Mouse (Mus musculus) gastrocnemius, postnatal 36 days (tissue): ENCODE data around the gene Rnf26. TPM values are rescaled to one million over a fixed set of nuclear protein-coding genes. Genes with fewer than 3 reads are reported as not detected.
A peak's percentile ranks its signal among the peaks of the same experiment; 100 is the strongest.
"Not testable (repeated sequence)": the region's sequence is repeated elsewhere in the genome, so short reads cannot be mapped to it uniquely, and the experiment has no call there.

Source experiments
- DNase-seq, 2 experiments: peaks; one replicate each; pipeline ENCODE4 v3.0.0; 2022
- intact Hi-C: fragments of 180-260 bp; cut with DNase I; formaldehyde crosslinking; loops from one replicate; pipeline ENCODE4 v1.15.1; 2025
- total RNA-seq, 2 experiments: library from RNA; stranded (reverse); gene quantifications; 2 replicates each; pipeline ENCODE4 v1.2.3; 2021

Gene Rnf26
- total RNA-seq, 2 experiments from 2014 or later: 2.1 to 3.6 TPM

GRCm38 (mm10) chr9:44127351-44127801 is 14.1 kb upstream of the Rnf26 start:
- peak in 1 of 2 experiments; percentile 23 for DNase-seq
- intact Hi-C loops: loop anchor here (5.0 kb wide), 1 partner anchor 260 kb away; no protein-coding TSS in a partner anchor

GRCm38 (mm10) chr9:44126746-44127145 is 13.4 kb upstream of the Rnf26 start:
- intact Hi-C loops: loop anchor here (5.0 kb wide), 1 partner anchor 261 kb away; no protein-coding TSS in a partner anchor
- no peak for DNase-seq

DNA sequence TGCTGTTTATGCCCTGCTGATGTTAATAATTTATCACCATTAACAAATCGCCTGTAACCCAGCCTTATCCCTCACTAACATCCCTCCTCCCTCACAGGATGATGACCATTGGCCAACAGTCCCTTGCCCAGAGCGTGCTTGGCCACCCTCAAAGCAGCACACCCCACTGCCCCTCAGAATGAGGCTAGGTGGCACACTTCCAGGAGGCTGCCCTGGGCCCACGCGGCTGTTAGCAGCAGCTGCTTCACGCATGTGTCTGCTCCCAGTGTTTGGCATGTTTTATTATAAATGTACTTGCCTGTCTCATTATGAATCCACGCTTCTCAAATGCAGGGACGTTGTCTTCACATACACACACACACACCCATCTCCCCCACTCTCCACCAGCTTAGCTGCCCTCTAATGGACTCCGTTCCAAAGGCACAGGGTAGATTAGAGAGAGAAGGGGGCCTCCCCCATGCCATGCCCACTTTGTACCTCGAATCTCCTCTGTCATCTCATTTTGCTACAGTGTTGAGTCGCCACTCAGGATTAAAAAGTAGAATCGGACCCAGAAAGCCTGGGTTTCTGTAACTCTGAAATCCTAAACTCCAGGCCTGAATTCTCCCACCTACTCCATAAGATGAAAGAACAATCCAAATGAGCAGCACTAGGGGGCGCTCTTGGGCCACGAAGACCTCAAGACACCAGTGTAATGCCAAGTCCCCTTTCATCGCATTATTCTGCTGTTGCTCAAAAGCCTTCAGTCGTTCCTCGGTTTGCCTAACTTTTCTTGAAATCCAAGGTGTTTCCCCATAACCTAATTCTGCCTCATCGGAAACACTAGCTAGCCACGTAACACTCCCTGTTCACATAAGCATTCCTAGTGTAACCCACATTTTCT is 12.5 kb upstream of the Rnf26 start:
- DNase-seq: peak; percentile 73 to 77
- intact Hi-C loops: loop anchor here (2.0 to 5.0 kb wide), 2 partner anchors 141 to 262 kb away; no protein-coding TSS in a partner anchor

- no peak for DNase-seq
- intact Hi-C loops: loop anchor here (2.0 to 5.0 kb wide), 2 partner anchors 140 to 262 kb away; no protein-coding TSS in a partner anchor
These were observed 11.7 kb upstream of the Rnf26 start for GRCm38 (mm10) chr9:44125026-44125425.

DNA sequence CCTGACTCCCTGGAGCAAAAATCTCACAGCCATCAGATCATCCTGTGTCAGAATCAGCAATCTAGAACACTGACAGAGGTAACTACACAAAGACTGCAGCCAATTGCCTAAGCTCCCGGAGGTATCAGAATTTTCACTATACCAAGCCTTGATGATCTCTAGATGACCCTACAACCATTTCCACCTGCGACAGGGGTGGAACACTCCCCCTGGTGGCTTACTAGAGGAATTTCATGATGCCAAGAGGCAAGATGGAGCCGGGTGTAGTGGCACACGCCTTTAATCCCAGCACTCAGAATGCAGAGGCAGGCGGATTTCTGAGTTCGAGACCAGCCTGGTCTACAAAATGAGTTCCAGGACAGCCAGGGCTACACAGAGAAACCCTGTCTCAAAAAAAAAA is 11.0 kb upstream of the Rnf26 start:
- intact Hi-C loops: loop anchor here (2.0 kb wide), 1 partner anchor 140 kb away; no protein-coding TSS in a partner anchor
- no peak for DNase-seq

DNA sequence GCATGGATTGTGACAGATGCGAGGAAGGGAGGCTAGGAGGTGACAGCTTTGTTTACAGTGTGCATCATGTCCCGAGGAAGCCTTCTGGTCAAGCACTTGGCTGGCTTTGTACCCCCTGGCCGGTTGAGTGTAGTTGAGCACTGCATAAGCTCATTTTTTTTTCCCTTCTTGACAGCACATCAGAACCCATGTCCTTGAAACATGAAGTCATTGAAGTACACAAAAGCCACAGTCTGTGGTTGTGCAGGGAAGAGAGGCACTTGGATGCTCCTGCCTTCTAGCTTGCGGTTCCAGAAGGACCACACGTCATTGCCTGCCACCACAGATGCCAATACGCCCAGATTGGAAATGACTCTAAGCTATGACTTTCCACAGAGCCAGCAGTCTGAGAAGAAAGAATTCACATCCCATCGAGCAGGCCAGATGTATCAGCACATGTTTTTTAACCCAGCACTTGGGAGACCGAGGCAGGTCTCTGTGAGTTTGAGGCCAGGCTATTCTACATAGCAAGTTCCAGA is 6.7 kb upstream of the Rnf26 start:
- peak in 1 of 2 experiments; percentile 1 for DNase-seq
- intact Hi-C loops: no loop called here

GRCm38 (mm10) chr9:44119011-44119410 is 5.7 kb upstream of the Rnf26 start:
- intact Hi-C loops: no loop called here
- DNase-seq: peak in 1 of 2 experiments; percentile 6

DNA sequence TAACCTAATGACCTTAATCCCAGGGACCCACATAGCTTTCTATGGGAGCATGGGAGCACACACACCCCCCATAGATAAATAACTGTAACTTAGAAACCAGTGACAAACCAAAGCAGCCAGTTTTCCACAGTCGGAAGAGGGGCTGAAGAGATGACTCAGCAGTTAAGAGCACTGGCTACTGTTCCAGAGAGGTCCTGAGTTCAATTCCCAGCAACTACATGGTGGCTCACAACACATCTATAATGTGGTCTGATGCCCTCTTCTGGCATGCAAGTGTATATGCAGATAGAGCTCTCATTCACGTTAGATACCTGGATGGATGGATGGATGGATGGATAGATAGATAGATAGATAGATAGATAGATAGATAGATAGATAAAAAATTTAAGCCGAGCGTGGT is 2.9 kb upstream of the Rnf26 start:
- DNase-seq: no peak
- intact Hi-C loops: no loop called here

DNA sequence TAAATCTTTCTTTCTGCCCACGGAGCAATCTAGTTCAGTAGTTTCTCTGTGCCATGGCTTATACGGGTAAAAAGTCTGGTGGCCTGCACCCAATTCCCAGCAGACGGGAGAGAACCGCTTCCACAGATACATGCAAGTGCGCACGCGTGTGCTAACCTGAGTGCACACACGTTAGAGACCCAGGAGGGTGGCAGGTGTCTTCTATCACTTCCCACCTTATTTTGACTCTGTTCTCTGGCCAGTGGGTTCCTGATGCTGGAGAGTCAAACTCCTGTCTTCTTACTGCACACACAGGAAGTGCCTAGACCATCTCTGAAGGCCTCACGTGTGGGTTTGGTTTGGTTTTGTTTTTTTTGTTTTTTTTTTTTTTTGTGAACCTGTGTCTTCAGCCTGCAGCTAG is 2.3 kb upstream of the Rnf26 start:
- intact Hi-C loops: no loop called here
- peak in 1 of 2 experiments; percentile 0 for DNase-seq

GRCm38 (mm10) chr9:44114453-44114852 is 1.1 kb upstream of the Rnf26 start:
- intact Hi-C loops: no loop called here
- peak in 1 of 2 experiments; percentile 1 for DNase-seq

DNA sequence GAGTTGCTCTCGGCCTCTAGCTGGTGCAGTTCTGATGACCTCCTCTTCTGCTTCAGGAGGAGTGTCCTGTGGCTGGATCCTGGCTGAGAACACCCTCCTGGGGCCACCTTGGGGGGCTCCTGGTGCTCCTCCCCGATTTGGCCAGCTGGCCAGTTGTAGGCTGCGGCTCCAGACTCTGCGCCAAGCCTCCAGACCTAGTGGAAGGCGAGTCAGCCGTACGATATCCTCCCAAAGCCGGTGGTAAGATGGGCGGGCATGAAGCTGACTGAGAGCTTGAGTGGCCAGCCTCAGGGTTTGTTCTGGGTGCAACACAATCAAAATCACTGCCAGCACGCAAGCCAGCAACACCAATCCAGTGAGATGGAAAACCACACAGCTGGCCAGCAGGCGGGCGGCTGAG is 1.4 kb downstream of the Rnf26 start:
- DNase-seq, intact Hi-C loops: not testable (repeated sequence)

DNA sequence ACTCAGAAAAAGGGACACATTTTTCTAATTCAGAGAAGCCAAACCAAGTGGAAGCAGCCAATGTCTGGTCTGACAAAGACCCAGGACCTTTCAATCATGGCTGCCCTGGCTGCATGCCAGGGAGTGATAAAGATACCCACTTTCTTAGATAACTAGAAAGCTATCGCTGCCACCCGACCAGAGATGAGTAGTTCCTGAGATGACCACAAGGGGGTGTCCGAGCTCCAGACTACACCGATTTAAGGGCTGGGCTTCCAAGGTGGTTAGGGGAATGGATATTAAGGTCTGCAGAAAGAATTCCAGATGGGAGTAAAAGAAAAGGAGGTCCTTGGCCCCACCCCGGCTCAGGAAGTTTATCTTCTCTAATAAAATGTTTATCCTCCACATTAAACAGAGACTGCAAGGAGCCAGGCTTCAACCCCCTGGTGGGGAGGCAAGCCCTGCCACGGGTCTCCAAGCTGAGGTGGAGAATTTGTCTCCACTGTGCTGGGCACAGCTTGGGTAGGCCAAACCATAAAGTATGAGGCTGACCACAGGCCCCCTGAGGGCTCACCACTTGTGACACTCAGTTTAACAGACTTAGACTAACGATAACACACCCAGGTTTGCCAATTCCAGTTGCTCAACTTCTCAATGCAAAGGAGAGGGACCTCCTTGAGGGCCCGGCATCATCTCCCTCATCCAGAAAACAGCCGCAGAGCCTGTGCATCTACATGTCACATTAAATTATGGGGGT is 3.8 kb downstream of the Rnf26 start:
- peak; percentile 58 to 73 for DNase-seq
- intact Hi-C loops: no loop called here

GRCm38 (mm10) chr9:44108269-44109055 is 4.9 kb downstream of the Rnf26 start:
- intact Hi-C loops: no loop called here
- DNase-seq: peak in 1 of 2 experiments; percentile 8

DNA sequence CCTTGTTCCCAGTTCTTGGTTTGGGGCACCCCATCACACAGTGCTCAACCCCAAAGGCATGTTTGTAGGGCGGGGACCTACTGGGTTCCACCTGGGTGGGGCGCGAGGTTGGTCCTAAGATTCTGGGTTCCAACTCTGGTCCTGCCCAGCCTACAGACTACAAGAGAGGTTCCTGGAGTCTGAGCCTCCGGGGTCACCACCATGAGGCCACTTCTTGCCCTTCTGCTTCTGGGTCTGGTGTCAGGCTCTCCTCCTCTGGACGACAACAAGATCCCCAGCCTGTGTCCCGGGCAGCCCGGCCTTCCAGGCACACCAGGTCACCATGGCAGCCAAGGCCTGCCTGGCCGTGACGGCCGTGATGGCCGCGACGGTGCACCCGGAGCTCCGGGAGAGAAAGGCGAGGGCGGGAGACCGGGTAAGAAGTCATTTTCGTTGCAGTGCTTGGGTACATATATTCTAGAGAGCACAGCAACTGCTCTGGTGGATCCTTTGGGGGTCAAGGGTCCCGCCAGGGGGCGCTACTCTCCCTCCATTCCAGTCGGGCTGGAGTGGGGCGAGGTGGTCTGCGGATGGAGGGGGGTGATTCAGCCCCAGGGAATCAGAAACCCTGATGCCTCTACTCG is 5.6 kb downstream of the Rnf26 start:
- DNase-seq: peak in 1 of 2 experiments; percentile 38
- intact Hi-C loops: no loop called here

- intact Hi-C loops: no loop called here
- DNase-seq: peak; percentile 81 to 93
These were observed 6.2 kb downstream of the Rnf26 start, which contains the start of gene C1qtnf5 for GRCm38 (mm10) chr9:44107110-44107509. TSS of gene C1qtnf5 (plus strand) at chr9:44107245.

DNA sequence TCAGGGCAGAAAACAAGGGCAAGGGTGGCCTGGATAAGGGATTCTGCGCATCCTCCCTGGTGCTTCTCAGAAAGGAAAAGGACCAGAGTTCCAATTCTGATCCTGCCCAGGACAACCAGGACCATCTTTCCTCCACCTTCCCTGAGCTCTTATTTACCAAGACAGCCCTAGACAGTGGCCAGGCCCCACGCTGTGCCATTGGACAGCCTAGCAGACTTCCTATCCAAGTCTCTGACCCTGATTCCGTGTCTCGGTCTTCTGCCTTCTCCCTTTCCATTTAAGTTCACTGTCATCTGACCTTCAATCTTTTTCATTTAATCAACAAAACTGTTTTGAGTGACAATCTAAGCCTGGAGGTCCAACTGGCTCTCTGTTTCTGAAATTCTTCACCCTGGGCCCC is 6.7 kb downstream of the Rnf26 start:
- DNase-seq: peak in 1 of 2 experiments; percentile 3
- intact Hi-C loops: no loop called here

- no peak for DNase-seq
These were observed 7.1 kb downstream of the Rnf26 start for GRCm38 (mm10) chr9:44106182-44106581.

DNA sequence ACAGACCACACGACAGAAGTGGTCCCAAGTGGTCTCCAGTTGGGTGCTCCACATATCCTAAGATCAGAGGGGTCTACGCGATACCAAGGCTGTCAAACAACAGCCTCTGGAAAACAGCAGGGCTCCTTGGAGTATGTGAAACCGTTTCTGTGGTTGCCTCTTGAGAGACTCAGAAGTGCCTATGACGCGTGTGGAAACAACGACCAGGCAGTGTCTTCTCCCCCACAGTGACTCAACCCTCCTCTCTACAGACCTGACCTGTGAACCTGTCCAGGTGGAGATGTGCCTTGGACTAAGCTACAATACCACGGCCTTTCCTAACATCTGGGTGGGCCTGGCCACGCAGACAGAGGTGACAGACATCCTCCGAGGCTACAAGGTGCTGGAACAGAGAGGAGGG is 7.5 kb downstream of the Rnf26 start:
- intact Hi-C loops: no loop called here
- no peak for DNase-seq

More at GRCm38 (mm10) chr9:44106182-44106581, 7.1 kb downstream of the Rnf26 start:
- intact Hi-C loops: no loop called here

DNA sequence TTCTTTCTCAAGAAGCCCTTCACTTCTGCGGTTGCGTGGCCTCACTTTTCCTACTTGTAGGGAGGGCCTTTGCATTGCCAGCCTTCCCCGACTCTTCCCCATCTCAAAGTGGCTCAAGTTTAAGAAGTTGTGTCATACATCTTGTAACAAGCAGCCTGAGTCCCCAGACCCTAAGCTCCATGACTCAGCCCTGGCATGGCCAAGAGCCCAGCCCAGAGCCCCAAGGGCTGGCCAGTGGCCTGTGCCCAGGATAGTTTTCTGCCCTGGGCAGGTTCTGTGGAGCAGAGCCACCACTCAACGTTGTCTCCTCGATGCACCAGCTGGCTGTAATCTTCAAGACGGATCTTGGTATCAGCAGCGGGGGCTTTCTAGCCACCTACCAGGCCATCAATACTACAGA is 8.4 kb downstream of the Rnf26 start:
- intact Hi-C loops: no loop called here
- no peak for DNase-seq
